Mouse (Mus musculus): Measurements from ENCODE around the gene Zbtb7a.

The Zbtb7a gene

DNA sequence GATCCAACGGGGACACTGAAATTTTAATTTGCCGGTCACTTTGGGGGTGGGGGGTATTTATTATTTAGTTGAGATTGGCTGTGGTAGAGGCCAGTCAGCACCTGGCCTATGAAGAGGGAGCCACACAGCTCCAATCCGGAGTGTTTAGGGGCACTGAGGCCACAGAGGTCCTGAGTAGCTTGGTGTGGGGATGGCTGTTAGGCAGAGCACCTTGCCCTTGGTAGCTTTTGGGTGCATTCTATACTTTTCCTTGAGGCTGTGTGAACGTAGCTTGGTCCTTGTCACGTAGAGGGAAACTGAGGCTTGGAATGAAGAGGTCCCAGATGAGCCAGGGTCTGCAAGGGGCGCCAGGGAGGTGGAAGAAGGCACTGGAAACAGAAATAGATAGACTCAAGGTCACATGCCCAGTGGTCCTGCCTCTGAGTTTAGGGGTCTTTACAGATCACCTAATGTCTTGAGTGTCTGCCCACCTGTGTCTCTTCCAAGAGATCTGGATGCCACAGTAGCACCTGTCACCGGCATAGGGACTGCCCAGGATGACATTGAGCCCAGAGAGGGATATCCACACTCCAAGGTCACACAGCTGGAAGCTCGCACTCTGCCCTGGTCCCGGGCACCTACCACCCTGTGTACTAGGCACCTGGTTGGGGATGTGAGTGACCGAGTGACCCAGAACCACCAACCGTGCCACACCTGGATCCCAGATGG lies 4.0 kb downstream of the Zbtb7a start:
- WGBS: 38% methylated on average over 11 of the region's 11 CpGs

DNA sequence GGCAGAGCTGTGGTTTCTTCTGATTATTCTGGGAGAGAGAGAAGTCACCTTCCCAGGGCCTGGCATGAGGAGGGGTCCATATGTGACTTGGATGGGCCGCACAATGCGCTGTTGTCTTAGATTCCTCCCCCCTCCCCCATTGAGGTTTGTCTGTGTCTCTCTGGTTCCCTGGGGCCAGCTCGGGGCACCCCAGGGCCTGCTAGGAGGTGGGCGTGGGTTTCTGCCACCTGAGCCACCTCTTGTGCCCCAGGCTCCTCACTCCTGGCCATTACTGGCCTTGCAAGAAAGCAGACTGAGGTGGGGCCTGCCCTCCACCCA lies 4.5 kb downstream of the Zbtb7a start:
- WGBS: 60% methylated on average over 4 of the region's 4 CpGs

DNA sequence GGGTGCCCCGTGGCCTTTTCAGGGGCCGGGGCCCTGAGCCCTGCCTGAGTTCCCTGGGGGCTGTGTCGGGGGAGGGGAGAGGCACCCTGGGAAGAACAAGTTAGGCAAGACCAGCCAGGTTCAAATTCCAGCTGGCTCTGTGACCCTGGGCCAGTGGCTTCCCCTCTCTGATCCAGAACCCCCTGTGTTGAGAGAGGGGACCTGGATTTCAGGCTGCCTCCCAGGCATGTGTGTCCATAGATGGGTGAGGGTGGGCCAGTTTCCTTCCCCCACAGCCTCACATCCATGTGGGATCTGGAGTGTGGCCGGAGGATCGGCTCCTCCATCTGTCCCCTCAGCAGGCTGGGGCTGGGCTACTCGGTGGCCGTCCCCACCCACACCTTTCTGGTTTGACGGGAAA lies 5.0 kb downstream of the Zbtb7a start:
- WGBS: 27% methylated on average over 8 of the region's 8 CpGs

DNA sequence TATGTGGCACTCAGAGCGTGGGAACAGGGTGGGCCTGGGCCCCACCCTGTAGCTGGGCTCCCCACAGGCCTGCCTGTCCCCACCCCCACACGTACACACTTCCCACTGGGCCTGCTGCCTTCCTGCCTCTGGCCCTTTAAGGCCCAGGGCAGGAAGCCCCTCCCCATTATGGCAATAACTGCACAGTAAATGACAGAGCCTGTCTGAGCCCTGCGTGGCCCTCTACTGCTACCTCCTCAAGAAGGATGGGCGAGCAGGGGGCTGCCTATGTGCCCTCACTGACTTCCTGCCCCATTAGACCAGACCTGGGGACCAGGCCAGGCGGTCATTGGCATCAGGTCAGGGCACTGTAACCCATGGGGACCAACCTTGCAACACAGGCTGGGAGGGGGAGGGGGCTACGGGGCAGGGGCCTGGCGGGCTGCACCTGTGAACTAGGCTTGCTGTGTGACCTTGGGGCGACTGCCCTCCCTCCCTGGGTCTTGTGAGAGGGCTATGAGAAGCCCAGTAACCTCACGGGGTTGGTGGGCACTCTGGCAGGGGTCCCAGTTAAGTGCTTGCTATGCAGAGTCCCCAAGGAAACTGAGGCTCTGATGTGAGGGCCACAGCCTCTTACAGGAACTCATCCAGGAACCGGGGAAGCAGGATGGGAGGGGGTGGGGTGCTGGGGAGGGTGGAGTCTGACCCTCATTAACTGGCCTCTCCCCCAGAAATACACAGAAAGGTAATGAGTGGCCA lies 5.9 kb downstream of the Zbtb7a start:
- 40% methylated on average over 10 of the region's 10 CpGs for WGBS

DNA sequence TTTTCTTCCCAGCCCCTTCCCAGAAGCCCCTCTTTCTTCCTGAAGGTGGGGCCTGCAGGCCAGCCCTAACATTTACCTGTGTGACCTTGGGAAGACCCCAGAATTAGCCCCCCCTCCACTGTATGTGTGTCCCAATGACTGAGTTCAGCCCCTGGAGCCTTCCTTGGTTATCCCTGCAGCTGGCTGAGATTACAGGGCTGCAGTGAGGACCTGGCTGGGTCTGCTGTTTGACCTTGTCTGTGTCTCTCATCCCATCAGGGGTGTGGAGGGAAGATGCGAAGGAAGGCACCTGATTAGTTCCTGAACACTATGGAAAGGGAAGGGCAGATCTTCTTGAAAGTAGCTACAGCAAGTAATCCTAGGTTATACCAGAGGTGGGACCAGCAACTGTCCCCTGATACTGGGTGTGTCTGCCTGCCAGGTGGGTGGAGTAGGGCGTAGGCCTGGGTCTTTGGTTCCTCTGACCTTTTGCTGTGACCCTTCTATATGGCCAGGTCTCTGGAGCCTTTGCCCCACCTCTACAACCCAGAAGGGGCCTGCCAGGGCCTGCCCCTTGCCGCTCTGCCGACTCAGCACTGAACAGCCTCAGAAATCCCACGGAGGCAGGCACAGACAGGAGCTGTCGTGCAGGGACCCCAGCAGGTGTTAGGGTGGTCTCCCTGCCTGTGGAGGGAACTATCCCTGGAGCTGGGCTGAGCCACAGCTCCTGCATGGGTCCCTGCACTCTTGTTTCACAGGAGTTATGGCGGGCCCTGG lies 6.6 kb downstream of the Zbtb7a start:
- WGBS: 69% methylated on average over 7 of the region's 7 CpGs

DNA sequence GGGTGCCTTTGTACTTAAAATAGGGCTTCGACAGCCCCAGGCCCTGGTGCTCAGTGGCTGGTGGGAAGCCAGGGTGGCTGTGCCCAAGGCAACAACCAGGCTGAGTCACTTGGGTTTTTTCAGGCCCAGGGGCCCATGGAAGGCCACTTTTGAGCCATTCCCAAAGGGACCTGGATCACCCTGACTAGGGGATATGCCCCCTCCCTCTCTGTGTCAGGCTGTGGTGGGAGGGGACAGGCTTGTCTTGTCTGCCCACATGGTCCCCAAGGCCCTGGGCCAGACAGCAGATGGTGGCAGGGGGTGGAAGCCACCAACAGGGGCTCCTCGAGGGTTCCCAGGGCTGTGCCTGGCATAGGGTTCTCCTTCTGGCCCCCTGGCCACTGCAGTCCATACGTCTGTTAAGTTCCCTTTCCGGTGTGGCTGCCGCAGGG lies 7.5 kb downstream of the Zbtb7a start:
- WGBS: 24% methylated on average over 5 of the region's 5 CpGs

DNA sequence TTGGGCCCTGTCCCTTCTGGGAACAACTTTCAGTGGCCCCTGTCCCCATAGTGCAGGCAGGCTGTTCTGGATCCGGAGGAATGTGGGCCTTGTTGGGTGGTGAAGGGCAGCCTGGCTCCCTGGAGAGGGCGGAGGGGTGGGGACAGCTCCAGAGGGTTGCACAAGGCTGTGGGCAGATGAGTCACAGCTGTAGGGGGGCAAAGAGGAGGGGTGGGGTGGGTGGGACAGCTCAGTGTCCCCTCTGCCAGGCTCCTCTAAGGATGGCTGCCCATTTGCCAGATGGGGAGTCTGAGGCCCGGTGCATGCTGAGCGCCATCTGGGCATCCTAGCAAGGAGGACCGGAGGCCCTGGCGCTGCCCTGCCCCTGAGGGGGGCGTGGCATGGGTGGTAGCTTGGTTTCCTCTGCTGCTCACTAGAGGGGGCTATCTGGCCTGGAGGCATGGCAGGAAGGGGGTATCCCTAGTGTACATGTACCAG lies 8.2 kb downstream of the Zbtb7a start:
- WGBS: 65% methylated on average over 7 of the region's 7 CpGs

DNA sequence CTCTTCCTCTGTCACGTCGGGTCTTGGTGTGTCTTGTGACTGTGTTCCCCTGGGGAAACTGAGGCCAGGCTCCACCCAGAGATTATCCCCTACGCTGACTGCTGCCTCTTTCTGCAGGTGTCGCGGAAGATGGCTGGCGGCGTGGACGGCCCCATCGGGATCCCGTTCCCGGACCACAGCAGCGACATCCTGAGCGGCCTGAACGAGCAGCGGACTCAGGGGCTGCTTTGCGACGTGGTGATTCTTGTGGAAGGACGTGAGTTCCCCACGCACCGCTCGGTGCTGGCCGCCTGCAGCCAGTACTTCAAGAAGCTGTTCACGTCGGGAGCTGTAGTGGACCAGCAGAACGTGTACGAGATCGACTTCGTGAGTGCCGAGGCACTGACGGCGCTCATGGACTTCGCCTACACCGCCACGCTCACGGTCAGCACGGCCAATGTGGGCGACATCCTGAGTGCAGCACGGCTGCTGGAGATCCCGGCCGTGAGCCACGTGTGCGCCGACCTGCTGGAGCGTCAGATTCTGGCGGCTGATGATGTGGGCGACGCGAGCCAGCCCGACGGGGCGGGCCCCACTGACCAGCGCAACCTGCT lies 8.9 kb downstream of the Zbtb7a start:
- WGBS: 90% methylated on average over 52 of the region's 52 CpGs

DNA sequence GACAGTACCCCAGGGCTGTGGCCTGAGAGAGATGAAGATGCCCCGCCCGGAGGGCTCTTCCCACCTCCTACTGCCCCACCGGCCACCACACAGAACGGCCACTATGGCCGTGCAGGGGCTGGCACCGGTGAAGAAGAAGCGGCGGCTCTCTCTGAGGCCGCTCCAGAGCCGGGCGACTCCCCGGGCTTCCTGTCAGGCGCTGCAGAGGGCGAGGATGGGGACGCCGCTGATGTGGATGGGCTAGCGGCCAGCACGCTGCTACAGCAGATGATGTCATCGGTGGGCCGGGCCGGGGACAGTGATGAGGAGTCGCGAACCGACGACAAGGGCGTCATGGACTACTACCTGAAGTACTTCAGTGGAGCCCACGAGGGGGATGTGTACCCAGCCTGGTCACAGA lies 9.6 kb downstream of the Zbtb7a start:
- WGBS: 74% methylated on average over 27 of the region's 27 CpGs

DNA sequence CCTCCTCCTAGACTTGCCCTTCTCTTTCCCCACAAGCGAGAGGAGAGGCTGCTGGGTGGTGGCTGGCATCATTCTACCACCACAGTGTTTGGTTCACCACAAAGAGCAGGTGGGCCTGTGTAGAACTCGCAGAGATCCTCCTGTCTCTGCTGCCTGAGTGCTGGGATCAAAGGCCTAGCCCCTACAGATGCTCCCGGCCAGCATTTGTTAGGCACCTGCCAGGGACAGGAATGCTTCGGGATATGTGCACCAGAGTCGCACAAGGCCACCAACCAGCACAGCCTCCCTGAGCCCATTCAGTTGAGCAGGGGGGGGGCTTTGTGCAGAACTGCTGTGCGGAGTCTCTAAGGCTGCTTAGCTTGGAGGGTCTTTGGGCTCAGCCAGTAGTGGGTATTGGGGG lies 10.3 kb downstream of the Zbtb7a start:
- WGBS: 89% methylated on average over 6 of the region's 6 CpGs

DNA sequence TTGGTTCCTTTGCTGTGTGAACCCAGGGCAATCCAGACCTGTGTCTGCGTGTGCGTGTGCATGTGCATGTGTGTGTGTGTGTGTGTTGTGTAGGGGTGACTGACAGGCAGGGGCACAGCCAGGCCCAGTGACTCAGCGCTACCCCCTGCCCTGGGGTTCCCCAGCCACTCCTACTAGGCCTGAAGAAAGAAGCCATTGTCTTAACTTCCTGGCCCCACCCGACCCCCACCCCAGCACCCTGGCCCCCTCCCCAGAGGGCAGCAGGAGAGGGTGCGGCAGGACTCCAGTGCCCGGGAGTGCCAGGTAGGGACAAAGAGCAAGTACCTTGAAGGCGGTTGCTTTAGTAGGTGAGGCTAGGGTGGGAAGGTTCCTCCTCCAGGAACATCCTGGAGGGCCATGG lies 10.8 kb downstream of the Zbtb7a start:
- WGBS: 68% methylated on average over 7 of the region's 7 CpGs

DNA sequence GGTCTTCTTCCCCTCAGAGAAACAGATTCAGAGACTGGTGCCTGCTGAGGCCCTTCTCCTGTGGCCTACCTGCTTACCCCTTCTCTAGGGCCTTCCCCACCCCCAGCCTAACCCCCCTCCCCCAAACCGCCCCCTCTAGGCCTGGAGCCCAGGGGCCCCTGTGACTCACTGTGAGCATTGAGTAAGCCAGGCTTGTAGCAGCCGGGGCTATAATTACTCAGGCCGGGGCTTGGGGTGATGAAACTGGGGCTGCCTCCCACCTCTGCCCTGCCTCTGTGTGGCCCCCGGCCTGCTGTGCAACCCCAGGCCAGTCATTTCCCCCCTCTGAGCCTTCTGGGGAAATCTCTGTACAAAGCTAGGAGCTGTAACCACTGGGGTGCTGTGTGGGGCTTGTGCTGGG lies 11.3 kb downstream of the Zbtb7a start:
- WGBS: 61% methylated on average over 4 of the region's 4 CpGs

DNA sequence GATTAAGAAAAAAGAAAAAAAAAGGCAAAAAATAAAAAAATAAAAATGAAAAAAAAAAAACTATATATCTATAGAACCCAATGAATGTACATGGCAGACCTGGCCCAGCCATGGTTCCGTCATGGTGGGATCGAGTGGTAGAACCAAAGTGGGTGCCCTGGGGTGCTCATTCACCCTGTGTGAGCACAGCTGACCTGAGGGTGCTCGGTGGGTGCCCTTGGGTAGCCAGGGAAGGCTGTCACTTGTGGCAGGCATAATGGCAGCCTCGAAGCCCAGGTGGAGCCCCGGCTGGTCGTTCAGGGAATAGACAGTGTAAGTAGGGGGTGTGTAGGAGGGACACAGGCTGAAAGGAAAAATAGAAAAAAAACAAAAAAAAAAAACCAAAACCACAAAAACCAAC lies 16.2 kb downstream of the Zbtb7a start:
- 50% methylated on average over 6 of the region's 6 CpGs for whole genome bisulfite sequencing

DNA sequence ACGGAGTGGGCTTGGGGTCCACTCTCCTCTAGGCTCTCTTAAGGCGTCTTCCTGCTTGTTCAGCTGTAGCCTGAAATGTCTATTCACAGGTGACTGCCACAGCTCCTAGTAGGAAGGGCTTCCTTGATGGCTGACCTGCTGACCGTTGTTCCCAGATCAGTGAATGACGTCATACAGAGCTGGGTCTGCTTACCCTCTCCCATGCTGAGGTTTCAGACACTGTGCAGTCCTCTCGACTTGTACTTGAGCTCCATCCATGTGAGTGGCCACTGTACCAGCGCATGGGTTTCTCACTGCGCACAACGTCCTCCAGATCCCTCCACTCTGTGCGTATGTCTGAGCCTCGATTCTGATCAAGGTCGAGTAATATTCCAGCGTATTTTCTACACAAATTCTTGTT lies 17.6 kb downstream of the Zbtb7a start:
- 65% methylated on average over 12 of the region's 12 CpGs for WGBS

DNA sequence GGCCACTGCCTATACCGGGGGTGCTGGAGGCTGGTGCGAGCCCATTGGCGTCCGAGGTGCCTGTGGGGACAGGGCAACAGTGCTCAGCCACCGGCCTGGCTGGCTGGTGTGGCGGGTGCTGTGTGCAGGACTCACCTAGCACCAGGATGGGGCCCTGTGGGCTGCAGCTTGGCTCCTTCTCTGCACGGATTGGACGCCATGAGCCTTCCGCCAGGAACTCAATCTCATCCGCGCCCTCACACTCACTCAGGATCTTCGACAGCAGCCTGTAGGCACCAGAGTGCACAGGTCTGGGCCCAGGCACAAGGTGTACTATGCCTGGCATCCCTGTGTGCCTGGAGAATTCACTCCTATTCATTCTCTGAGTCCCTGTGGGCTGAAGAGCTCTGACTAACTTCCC lies 19.3 kb downstream of the Zbtb7a start:
- 85% methylated on average over 12 of the region's 12 CpGs for WGBS

DNA sequence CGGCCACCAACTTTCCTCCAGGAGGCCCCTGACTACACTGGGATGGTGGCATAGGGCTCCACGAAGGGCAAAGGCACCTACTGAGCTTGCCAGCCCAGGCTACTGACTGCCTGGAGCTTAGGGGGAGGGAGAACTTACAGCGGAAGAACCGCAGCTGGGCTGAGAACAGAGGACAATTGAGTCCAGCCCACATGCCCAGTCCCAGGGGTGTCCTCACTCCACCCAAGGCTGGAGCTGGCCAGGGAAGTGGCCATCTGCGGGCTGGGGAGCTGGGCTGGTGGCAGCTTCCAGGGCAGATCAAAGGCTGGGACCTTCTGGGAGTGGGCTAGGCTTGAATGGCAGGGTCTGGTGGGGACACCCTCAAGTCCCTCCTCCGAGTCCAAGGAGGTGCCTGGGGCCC lies 19.7 kb downstream of the Zbtb7a start:
- WGBS: 61% methylated on average over 6 of the region's 6 CpGs

DNA sequence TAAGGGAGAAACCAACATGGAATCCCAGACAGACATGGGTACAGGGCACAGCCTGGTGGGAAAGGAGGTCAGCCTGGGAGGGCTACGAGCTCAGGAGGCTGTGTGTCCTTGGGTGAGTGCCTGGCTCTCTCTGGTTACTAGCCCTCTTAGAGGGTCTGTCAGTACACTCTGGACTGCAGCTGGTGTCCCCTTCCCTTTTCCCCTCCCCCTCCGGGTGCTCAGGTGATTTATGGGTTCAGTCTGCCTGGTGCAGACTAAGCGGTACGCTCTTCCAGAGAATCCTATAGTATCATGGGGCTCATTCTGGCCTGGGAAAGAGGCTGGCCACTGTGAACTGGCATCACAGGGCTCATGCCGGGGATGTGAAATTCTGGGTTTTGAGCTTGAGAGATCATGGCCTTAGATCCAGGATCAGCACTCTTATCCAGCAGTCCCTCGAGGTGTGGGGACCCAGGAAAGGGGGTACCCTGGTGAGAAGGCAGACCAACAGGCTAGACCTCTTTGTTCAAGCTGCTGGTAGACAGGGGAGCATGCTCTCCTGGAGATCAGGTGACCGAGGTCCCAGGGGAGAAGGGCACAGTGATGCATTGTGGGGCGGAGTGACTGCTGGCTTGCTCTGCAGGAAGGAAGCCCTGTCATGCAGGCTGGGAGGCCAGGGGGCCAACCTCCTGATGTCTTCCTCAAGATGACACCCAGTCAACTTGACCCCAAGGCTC lies 26.7 kb downstream of the Zbtb7a start:
- 88% methylated on average over 8 of the region's 8 CpGs for WGBS

DNA sequence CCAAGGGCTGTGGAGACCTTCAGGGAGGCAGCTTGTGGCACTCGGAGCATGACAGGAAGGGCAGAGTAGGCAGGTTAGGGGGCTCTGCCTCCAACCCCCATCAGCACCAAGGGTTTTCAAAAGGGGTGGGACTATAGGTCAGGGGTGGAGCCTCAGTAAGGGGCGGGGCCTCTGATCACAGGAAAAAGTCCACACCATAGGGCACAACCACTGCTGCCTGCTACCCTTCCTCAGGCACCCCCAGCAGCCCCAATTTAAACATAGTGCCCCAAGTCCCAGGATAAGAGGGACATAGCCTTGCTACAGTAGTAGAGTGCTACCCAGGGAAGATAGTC lies 27.3 kb downstream of the Zbtb7a start:
- 64% methylated on average over 2 of the region's 2 CpGs for WGBS

DNA sequence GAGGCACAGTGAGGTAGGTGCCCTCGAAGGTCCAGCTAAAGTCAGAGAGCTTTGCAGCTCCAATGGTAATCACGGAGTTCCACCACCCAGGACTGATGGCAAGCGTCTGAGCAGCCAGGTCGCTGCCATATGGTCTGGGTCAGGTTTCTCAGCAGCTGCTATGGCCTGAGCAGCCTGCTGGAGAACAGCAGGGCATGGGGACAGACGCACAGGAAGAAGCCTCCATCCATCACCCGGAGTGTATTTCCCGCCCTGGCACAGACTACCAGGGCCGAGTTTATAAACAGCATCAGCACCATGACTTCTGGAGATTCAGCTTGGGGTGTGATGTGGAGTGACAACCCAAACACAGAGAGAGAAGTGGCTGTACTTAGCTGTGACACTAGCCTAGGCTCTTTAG lies 30.1 kb downstream of the Zbtb7a start:
- WGBS: 83% methylated on average over 8 of the region's 8 CpGs

DNA sequence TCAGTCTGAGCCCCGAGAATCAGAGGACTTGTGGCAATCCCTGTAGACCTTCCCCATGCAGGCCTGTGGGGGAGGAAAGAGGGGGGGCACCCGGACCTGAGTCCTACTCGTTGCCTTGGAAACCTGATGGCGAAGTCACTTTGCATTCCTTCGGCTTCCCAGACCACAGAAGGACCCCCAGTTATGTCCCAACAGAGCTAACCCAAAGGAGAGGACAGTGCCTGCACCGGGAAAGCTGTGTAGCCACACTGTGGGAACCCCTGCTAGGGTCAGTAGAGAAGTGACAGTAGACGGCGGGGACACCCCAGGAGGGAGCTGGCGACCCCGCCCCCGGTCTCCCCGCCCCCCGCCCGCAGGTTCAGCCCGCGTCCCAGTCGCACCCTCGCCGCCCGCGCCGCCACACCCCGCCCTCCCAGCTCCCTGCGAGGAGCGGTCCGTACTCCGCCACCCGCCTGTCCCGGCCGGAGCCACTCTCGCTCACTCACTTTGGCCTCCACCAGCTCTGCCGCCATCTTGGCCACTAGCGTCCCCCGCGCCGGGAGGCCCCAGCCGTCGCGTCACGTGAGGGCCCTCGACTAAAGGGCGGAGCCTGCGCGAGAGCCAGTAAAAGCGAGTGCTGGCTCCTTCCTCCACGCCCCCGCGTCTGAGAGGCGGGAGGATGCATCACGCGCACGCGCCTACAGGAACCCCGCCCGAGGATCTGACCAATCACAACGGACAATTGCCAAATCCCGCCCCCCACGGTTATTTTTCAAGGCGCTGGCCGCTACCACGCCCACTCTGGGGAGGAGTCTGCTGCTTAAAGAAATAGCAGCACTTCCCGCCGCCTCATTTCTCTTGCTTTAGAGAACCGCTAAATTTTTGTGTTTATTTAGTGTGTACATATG lies 32.4 kb downstream of the Zbtb7a start, which contains the start of gene Pias4:
Gene Pias4, minus strand, starts transcription at position 724 of the 887 bp plus-strand sequence.
- under 1% methylated on average over 56 of the region's 64 CpGs for WGBS

DNA sequence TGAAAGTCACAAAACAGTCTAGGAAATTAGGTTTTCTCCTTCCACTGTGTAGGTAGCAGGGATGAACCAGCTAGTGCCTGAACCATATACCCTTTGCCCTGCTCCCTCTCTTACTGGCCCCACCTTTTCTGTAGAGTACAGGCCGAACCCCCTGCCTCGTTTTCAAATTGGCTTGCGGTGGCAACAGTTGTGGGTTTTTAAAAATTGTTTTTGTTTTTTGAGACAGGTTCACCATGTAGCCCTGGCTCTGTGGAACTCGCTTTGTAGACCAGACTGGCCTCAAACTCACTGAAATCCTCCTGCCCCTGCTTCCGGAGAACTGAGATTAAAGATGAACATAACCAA lies 33.0 kb downstream of the Zbtb7a start:
- 6% methylated on average over 5 of the region's 5 CpGs for WGBS
